Mouse (Mus musculus) ES-Bruce4 (cell line): ENCODE data around the gene Gm28635.

ENCODE experiments used
- CTCF ChIP-seq: IDR thresholded peaks from one replicate; pipeline ENCODE4 v1.8.1; 2011; ENCODE audit warnings: low read depth, low read length
- EP300 ChIP-seq: IDR thresholded peaks from 2 replicates; pipeline ENCODE4 v1.6.1; 2011; ENCODE audit warnings: low read depth, low read length; ENCODE audit not compliant: insufficient read depth
- POLR2A ChIP-seq: IDR thresholded peaks from one replicate; pipeline ENCODE4 v1.8.1; 2011; ENCODE audit warnings: low read length; ENCODE audit not compliant: insufficient read depth

- no peak for TF ChIP-seq POLR2A
- TF ChIP-seq CTCF, result no peak
- TF ChIP-seq EP300, result no peak
Measured at GRCm38 (mm10) chr2:84705295-84705694, 27.5 kb upstream of the Gm28635 start.
